Mouse (Mus musculus): ENCODE data around the gene Chek1. TPM values are rescaled to one million over a fixed set of nuclear protein-coding genes. Genes with fewer than 3 reads are reported as not detected.

The Chek1 gene
- total RNA-seq (2021): 1 to 10 TPM; 2.1 to 2.4 TPM

DNA sequence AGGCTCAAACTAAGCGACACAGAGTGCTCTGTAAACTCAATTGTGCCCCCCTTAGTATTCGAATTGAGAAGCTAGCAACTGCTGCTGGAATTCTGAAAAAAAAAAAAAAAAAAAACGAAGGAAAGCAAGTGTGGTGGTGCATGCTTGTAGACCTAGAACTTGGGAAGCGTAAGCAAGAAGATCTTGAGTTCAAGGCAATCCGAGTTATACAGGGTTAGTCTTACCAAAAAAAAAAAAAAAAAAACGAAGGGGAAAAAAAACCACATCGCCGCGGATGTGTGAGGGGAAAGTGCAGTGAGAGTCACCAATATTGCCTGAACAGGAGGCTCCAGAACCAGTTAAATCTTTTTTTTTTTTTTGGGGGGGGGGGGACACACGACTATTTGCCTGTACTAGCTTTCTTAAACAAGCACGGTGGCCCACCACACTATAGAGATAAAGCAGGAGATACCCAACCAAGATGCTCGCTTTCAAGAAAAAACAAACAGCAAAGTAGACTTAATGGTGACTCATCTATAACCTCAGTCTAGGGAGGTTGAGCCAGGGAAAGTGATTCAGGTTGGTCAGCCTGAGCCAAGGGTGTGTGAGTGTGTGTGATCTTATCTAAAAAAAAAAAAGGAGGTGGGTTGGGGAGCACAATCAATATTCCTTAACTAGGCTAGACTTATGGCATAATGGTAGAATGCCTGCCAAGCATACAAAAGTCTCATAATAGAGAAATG is at the start of gene Chek1:
Gene Chek1 (minus strand): TSS at position 32 of the 722 bp plus-strand sequence.
- intact Hi-C loops (cut with DNase I): loop anchor here (2.0 kb wide), 1 partner anchor 40 kb away; the partner anchor contains the start of gene Stt3a
- no peak for DNase-seq (ENCODE audit: low spot score in 2 of 2)

DNA sequence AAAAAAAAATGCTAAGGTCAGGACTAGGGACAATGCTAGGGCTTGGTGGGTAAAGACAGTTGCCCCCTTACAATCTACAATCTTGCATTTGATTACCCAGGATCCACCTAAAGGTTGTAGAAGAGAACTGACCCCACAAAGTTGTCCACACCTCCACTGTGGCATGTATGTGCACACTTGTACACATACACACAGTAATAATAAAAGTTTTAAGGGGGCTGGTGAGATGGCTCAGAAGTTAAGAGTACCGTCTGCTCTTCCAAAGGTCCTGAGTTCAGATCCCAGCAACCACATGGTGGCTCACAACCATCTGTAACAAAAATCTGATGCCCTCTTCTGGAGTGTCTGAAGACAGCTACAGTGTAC is 42.2 kb upstream of the Chek1 start:
- DNase-seq (ENCODE audit: low spot score in 2 of 2): no peak
- intact Hi-C loops (cut with DNase I): no loop called here

GRCm38 (mm10) chr9:36768156-36769047 is 41.5 kb upstream of the Chek1 start:
- no peak for DNase-seq (ENCODE audit: low spot score in 2 of 2)
- intact Hi-C loops (cut with DNase I): no loop called here

GRCm38 (mm10) chr9:36767203-36768143 is 40.6 kb upstream of the Chek1 start, which contains the start of gene Stt3a:
Stt3a (minus strand) TSS chr9:36767679.
- intact Hi-C loops (cut with DNase I): loop anchor here (2.0 kb wide), 1 partner anchor 41 kb away; the partner anchor contains the start of gene Chek1
- DNase-seq (ENCODE audit: low spot score in 2 of 2): peak; percentile 99 to 100

GRCm38 (mm10) chr9:36764378-36764777 is 37.5 kb upstream of the Chek1 start:
- intact Hi-C loops (cut with DNase I): no loop called here

GRCm38 (mm10) chr9:36726131-36727033 is 483 bp downstream of the Chek1 start:
- DNase-seq (ENCODE audit: low spot score in 2 of 2): peak; percentile 93 to 95
- intact Hi-C loops (cut with DNase I): loop anchor here (2.0 kb wide), 1 partner anchor 40 kb away; the partner anchor contains the start of gene Stt3a

More at GRCm38 (mm10) chr9:36764378-36764777, 37.5 kb upstream of the Chek1 start:
- DNase-seq (ENCODE audit: low spot score in 2 of 2): no peak

DNA sequence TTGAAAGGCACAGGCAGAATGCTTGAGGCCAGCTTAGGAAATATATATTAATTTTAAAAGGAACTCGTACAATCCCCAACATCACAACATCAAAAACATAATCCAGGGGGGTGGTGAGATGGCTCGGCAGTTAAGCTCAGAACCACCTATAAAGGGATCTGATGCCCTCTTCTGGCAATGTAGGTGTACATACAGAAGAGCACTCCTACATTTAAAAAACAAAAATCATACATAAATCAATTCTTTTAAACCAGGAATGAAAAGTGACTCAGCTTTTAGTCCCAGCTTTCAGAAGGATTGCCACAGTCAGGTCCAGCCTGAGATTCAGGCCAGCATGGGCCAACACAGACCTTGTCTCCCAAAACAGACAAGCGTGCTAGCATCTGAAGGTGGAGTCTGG is 10.2 kb downstream of the Chek1 start:
- DNase-seq (ENCODE audit: low spot score in 2 of 2): peak; percentile 2 to 15
- intact Hi-C loops (cut with DNase I): loop anchor here (10.0 kb wide), 1 partner anchor 1122 kb away; no protein-coding TSS in a partner anchor

GRCm38 (mm10) chr9:36707304-36707703 is 19.6 kb downstream of the Chek1 start:
- no peak for DNase-seq (ENCODE audit: low spot score in 2 of 2)
- intact Hi-C loops (cut with DNase I): no loop called here

DNA sequence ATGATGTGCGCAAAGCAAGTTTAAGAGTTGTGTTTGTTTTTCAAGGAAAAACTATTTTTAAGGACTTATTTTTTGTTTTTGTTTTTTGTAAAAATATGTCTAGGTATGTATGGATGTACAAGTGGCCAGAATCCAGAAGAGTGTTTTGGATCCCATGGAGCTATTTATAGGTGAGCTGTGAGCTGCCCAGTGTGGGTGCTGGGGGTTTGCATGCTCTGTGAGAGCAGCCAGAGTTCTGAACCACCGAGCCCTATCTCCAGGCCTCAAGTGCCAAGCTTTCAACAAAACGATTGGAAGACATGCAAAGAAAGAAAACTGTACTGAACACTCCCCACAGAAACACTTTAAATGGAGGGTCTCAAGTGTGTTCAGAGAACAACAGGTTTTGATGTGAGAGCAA is 20.9 kb downstream of the Chek1 start:
- DNase-seq (ENCODE audit: low spot score in 2 of 2): no peak
- intact Hi-C loops (cut with DNase I): no loop called here

GRCm38 (mm10) chr9:36694276-36694675 is 32.6 kb downstream of the Chek1 start:
- DNase-seq (ENCODE audit: low spot score in 2 of 2): no peak
- intact Hi-C loops (cut with DNase I): loop anchor here (10.0 kb wide), 1 partner anchor 1409 kb away; no protein-coding TSS in a partner anchor

- intact Hi-C loops (cut with DNase I): loop anchor here (10.0 kb wide), 1 partner anchor 1408 kb away; no protein-coding TSS in a partner anchor
- DNase-seq (ENCODE audit: low spot score in 2 of 2): no peak
These were observed 33.9 kb downstream of the Chek1 start, which contains the start of gene Acrv1 for GRCm38 (mm10) chr9:36692920-36693319. Acrv1 (plus strand) TSS chr9:36693220.

DNA sequence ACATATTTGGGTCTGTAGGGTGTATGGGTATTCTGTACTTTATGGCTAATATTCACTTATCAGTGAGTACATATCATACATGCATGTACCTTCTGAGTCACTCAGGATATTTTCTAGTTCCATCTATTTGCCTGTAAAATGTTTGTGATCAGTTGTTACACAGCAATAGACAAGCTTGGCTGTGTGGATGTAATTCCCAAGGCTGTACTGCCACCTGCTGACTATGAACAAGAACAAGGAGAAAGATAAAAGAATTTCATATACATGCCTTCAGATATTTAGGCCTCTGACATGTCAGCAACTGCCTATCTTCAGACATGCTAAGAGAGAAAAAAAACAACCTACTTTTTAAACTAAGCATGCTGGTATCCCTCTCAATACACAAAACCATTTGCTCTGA is 39.5 kb downstream of the Chek1 start:
- peak; percentile 12 to 44 for DNase-seq (ENCODE audit: low spot score in 2 of 2)
- intact Hi-C loops (cut with DNase I): loop anchor here (2.0 kb wide), 1 partner anchor 1095 kb away; no protein-coding TSS in a partner anchor

- intact Hi-C loops (cut with DNase I): no loop called here
- DNase-seq (ENCODE audit: low spot score in 2 of 2): no peak
These were observed 45.4 kb downstream of the Chek1 start for GRCm38 (mm10) chr9:36681424-36681823.

Other genes starting within 250 kb of the Chek1 start
- gene Gm5615, start 185.1 kb downstream of the Chek1 start, total RNA-seq (2021): not detected
- not detected for gene Gm17689, start 144.4 kb downstream of the Chek1 start, total RNA-seq (2021)
- not detected for gene A630095E13Rik, start 83.7 kb downstream of the Chek1 start, total RNA-seq (2021)
- gene Acrv1, start 33.8 kb downstream of the Chek1 start, total RNA-seq (2021): not detected
- 10 to 100 TPM; 73.8 to 75.8 TPM for gene Stt3a, start 40.6 kb upstream of the Chek1 start, total RNA-seq (2021)
- 100 to 1,000 TPM; 108 to 118 TPM for gene Ei24, start 70.3 kb upstream of the Chek1 start, total RNA-seq (2021)
- gene Fez1, start 94.8 kb upstream of the Chek1 start, total RNA-seq (2021): 100 to 1,000 TPM; 286 to 301 TPM

Data from left cerebral cortex, postnatal 25 days (tissue).